ENCODE assay signal across 14 mouse cellular contexts in genomic region chr11:84430336-84430735, GRCm38 (mm10).
DNase-seq lines count a peak whose midpoint lies in the region; ATAC-seq lines count a peak whose summit lies in the region.
"Had no signal": no experiment of that assay in that cellular context is flagged by ENCODE, and none has a peak within 500 bp of the region (broad histone marks: within the 10 kb centered on the region; RNA-seq: fewer than 3 reads in every experiment).

No protein-coding gene starts in this region.

- peak overlapping the region; percentile 32; the same call in 1 of the 2 replicates for H3K27ac ChIP-seq in hindbrain, embryonic 13.5 days
- no peak overlapping the region for H3K27ac ChIP-seq in hindbrain, embryonic 11.5 days (ENCODE audit: low read depth, low read length)
- H3K27ac ChIP-seq in midbrain, embryonic 14.5 days (replicated peaks; ENCODE audit: low read depth, low read length): 0 out of 2 replicates have a peak overlapping the region, but pooled peaks have one; percentile 14
- H3K27ac ChIP-seq in midbrain, embryonic 10.5 days (replicated peaks): no peak overlapping the region
- H3K27ac ChIP-seq: embryonic facial prominence, embryonic 10.5 days; forebrain, embryonic 13.5 days; heart, embryonic 13.5 days; hindbrain, embryonic 15.5 days had no signal

- DNase-seq in hindbrain, embryonic 11.5 days (ENCODE audit: low spot score): no peak
- DNase-seq in kidney, postnatal 36 days: peak; percentile 21 to 29
- DNase-seq in kidney, postnatal 14 days: no peak
- DNase-seq in midbrain, embryonic 14.5 days: no peak
- DNase-seq in midbrain, embryonic 10.5 days (ENCODE audit: low spot score): no peak
- DNase-seq in gastrocnemius, postnatal 10 days: no peak
- DNase-seq: adrenal gland, adult 8-10 months had no signal

- 82% methylated on average over 4 of the region's 4 CpGs for WGBS in hindbrain, embryonic 13.5 days
- WGBS in hindbrain, embryonic 11.5 days: 85% methylated on average over 4 of the region's 4 CpGs
- 85% methylated on average over 4 of the region's 4 CpGs for WGBS in midbrain, embryonic 14.5 days
- 91% methylated on average over 4 of the region's 4 CpGs for WGBS in midbrain, embryonic 10.5 days

- no peak for ATAC-seq in hindbrain, embryonic 13.5 days (ENCODE audit: low FRiP score)
- no peak for ATAC-seq in hindbrain, embryonic 11.5 days (ENCODE audit: low FRiP score)
- ATAC-seq in midbrain, embryonic 14.5 days (ENCODE audit: low FRiP score, low TSS enrichment): no peak

- no peaks in the 10 kb centered on the region for H3K27me3 ChIP-seq in hindbrain, embryonic 13.5 days
- no peaks in the 10 kb centered on the region for H3K27me3 ChIP-seq in hindbrain, embryonic 11.5 days (ENCODE audit: control insufficient read depth, insufficient read depth, low read length)
- no peaks in the 10 kb centered on the region for H3K27me3 ChIP-seq in midbrain, embryonic 14.5 days (ENCODE audit: control insufficient read depth, insufficient read depth, low read length)
- no peaks in the 10 kb centered on the region for H3K27me3 ChIP-seq in midbrain, embryonic 10.5 days (ENCODE audit: low read depth, poor library complexity, severe bottlenecking)
- H3K27me3 ChIP-seq: forebrain, embryonic 13.5 days; heart, embryonic 13.5 days; hindbrain, embryonic 15.5 days had no signal

- H3K9me3 ChIP-seq in hindbrain, embryonic 13.5 days: no peaks in the 10 kb centered on the region
- no peaks in the 10 kb centered on the region for H3K9me3 ChIP-seq in hindbrain, embryonic 11.5 days (ENCODE audit: control insufficient read depth, low read length)
- H3K9me3 ChIP-seq in midbrain, embryonic 14.5 days (ENCODE audit: control insufficient read depth, low read length): no peaks in the 10 kb centered on the region
- H3K9me3 ChIP-seq in midbrain, embryonic 10.5 days (replicated peaks): no peaks in the 10 kb centered on the region
- H3K9me3 ChIP-seq: embryonic facial prominence, embryonic 10.5 days; forebrain, embryonic 13.5 days; G1E; heart, embryonic 13.5 days; hindbrain, embryonic 15.5 days had no signal

- H3K9ac ChIP-seq in hindbrain, embryonic 13.5 days: no peak overlapping the region
- H3K9ac ChIP-seq in hindbrain, embryonic 11.5 days (ENCODE audit: low read depth, low read length): no peak overlapping the region
- H3K9ac ChIP-seq in midbrain, embryonic 14.5 days (replicated peaks; ENCODE audit: low read length): no peak overlapping the region
- H3K9ac ChIP-seq: forebrain, embryonic 13.5 days; forebrain, postnatal 0 days; heart, embryonic 13.5 days; hindbrain, embryonic 15.5 days had no signal

- no peaks in the 10 kb centered on the region for H3K36me3 ChIP-seq in hindbrain, embryonic 13.5 days
- no peaks in the 10 kb centered on the region for H3K36me3 ChIP-seq in hindbrain, embryonic 11.5 days (ENCODE audit: control insufficient read depth, insufficient read depth, low read length)
- H3K36me3 ChIP-seq in midbrain, embryonic 14.5 days (ENCODE audit: control insufficient read depth, insufficient read depth, low read length): no peaks in the 10 kb centered on the region
- H3K36me3 ChIP-seq in midbrain, embryonic 10.5 days: 0 out of 2 replicates have a peak, but pooled peaks cover 3% of the 10 kb centered on the region
- H3K36me3 ChIP-seq: hindbrain, embryonic 15.5 days had no signal

- H3K4me3 ChIP-seq in hindbrain, embryonic 13.5 days: no peak overlapping the region
- H3K4me3 ChIP-seq in hindbrain, embryonic 11.5 days (ENCODE audit: low read depth, low read length): no peak overlapping the region
- H3K4me3 ChIP-seq in midbrain, embryonic 14.5 days (replicated peaks; ENCODE audit: low read depth, low read length): no peak overlapping the region
- H3K4me3 ChIP-seq in midbrain, embryonic 10.5 days: no peak overlapping the region
- H3K4me3 ChIP-seq: embryonic facial prominence, embryonic 10.5 days; forebrain, embryonic 13.5 days; heart, embryonic 13.5 days; hindbrain, embryonic 15.5 days had no signal

- peaks cover 34% of the 10 kb centered on the region for H3K4me1 ChIP-seq in hindbrain, embryonic 13.5 days (replicated peaks)
- peaks cover 2% of the 10 kb centered on the region; the same call in 1 of the 2 replicates for H3K4me1 ChIP-seq in hindbrain, embryonic 11.5 days (replicated peaks; ENCODE audit: control insufficient read depth, insufficient read depth, low read length)
- peaks cover 12% of the 10 kb centered on the region for H3K4me1 ChIP-seq in midbrain, embryonic 14.5 days (ENCODE audit: control insufficient read depth, insufficient read depth, low read length)
- peaks cover 27% of the 10 kb centered on the region for H3K4me1 ChIP-seq in midbrain, embryonic 10.5 days
- H3K4me1 ChIP-seq: heart, embryonic 13.5 days had no signal

- no peak overlapping the region for H3K4me2 ChIP-seq in hindbrain, embryonic 13.5 days
- H3K4me2 ChIP-seq in hindbrain, embryonic 11.5 days (replicated peaks; ENCODE audit: low read depth, low read length): no peak overlapping the region
- H3K4me2 ChIP-seq in midbrain, embryonic 14.5 days (ENCODE audit: low read length): no peak overlapping the region
- H3K4me2 ChIP-seq: forebrain, embryonic 13.5 days; heart, embryonic 13.5 days; hindbrain, embryonic 15.5 days had no signal

Comparison
In these comparisons a context has a peak if more than half of its experiments do, and no peak if none do; other contexts are left out.
1. H3K27ac ChIP-seq: peak in hindbrain, embryonic 13.5 days (single experiment) and midbrain, embryonic 14.5 days (single experiment); none in hindbrain, embryonic 11.5 days (single experiment) and midbrain, embryonic 10.5 days (single experiment).
2. DNase-seq: peak in kidney, postnatal 36 days (2 of 2); none in hindbrain, embryonic 11.5 days (single experiment), kidney, postnatal 14 days (single experiment), midbrain, embryonic 14.5 days (single experiment), midbrain, embryonic 10.5 days (single experiment) and gastrocnemius, postnatal 10 days (single experiment).